Mouse (Mus musculus): ENCODE data around the gene Wwox.

DNA sequence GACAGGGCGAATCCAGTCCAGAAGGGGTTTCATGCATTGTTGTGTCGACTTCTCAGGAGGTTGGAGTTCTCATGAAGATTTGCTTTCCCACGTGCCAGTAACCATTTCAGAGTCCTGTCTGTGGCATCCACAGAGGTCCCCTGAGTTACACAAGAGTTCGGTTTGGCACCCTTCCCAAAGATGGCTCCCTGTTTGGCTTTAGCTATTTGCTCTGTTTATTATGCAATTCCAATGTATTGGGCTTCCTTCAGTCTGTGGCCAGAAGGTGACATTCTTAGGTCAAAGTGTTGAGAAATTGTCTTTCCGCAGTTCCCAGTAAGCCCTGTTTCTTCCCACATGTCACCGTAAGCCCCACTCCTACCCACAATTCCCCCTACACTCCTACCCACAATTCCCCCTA, 176.5 kb downstream of the Wwox start:
- TF ChIP-seq GATA1 (IDR thresholded peaks at IDR 0.05; ENCODE audit: borderline replicate concordance, low read length) (no peak), FLI1 (IDR thresholded peaks at IDR 0.05; ENCODE audit: low read length) (no peak)

Data from megakaryocyte, embryonic 14.5 days (primary cell).